Mouse (Mus musculus) adrenal gland, adult 8-10 months (tissue): Measurements from ENCODE around the gene Dach1. TPM values are rescaled to one million over a fixed set of nuclear protein-coding genes. Genes with fewer than 3 reads are reported as not detected.

Experiments
- DNase-seq: peaks from one replicate; pipeline ENCODE4 v3.0.0; 2022
- total RNA-seq, 4 experiments: library from RNA; stranded (reverse); gene quantifications; 2 replicates each; pipeline ENCODE4 v1.2.4; 2022

Gene Dach1
- total RNA-seq, 4 experiments from 2014 or later, result 3.1 to 5.9 (median 4.6) TPM

DNA sequence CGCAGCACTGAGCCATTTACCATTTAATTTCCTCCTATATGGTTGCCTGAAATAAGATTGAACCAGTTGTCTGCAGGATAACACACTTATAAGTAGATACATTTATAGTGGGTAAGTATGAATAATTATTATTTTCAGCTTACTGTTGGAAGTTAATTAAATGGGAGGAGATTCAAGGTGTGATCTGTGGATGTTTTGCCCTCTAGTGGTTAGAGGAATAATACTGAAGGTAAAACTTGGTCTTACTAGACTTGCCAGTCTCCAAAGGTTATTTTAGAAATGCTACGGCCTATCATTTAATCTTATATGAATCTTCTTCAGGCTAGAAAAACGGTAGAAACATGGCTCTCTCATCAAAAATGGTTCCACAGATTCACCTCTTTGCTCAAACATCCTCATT, 339.7 kb downstream of the Dach1 start:
- DNase-seq, result no peak

DNA sequence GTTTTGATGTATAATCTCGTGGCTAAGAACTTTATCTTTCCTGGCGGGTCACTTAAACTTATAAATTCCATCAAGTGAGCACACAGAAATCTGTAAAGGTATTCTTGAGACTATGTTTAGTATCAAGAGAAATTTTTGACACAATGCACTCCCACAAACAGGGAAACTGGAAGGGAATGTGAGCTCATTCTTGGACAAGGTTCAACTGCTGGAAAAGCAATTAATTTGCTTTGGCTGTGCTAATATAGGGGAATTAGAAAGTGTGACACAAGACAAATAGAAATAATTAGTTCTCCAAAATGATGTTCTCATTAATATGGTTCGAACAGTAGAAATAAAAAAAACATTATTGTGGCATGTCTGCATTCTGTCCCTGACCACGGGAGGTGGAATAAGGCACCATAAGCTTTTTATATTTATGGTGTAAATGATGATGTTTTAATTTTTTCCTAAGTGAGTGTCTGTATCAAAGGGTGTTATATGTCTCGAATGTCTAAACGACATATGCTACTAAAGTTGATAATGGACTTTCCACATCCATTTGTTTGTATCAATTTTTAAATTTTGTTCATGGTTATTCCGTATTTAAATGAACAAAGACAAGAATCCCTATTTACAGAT, 354.9 kb downstream of the Dach1 start:
- no peak for DNase-seq

DNA sequence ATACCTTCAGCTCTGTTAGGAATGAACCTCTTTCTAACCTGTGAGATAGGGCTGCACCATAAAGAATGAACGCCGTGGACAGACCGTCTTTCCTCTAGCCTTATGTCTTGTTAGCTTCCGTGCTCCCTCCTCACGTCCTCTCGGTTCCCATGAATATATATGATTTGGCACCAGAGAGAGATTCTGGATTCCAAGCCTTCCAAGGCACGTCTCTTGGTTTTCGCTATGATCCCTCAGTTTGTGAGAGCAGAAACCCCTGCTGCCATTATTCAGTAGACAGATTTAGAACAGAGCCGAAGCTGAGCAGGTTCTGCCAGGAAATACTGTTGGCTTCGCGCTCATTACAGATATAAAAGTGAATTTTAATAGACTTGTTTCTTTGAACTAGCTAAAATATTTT, 356.0 kb downstream of the Dach1 start:
- no peak for DNase-seq

DNA sequence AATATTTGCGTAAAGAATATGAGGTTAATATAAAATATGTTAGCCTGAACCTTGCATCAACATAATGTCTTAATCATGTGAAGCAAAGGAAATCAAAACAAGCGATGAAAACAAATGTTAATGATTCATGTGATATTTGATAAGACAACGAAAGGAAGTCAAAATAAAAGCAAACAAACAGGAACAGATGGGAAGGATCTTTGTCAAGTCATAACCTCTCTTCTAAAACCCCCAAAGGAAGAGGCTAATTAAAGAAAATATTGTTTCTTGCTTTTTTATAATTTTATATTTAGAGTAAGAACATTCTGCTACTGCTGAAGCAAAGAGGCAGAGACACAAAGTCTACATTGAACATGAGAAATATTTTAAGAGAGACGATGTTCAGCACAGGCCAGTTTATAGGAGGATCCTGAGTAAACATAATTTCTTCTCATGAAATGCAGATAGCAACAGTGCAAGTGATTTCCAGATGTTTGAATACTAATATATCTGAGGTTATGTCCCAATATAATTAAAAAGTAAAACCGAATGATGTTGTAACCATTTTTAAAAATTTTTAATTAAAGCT, 374.1 kb downstream of the Dach1 start:
- DNase-seq, result no peak

DNA sequence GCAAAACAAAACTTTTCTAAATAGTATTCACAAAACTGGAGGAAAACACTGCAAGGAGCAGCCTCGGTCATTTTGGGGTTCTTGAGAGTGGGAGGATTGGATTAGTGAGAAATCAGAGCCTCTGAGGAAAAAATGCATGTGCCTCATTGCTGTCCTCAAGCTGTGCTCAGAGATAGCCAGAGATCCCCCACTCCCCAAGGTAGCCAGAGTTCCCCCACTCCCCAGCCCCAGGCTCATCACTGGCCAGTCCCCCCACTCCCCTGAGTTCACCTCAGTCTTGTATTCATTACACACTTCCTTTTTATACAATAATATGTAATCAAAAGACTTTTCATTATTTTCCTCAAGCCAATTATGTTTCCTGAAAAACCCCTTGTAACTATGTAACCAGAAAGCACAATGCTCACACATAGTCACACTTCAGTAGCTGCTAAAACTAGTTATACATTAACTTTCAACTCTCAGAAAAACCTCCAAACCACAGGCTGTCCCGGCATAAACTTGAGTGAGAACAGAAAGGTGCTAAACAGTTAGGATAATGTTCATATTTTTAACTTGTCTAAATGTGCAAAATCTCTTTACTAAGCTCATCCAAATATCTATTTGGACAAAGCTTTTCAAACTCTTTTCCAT, 395.3 kb downstream of the Dach1 start:
- no peak for DNase-seq

DNA sequence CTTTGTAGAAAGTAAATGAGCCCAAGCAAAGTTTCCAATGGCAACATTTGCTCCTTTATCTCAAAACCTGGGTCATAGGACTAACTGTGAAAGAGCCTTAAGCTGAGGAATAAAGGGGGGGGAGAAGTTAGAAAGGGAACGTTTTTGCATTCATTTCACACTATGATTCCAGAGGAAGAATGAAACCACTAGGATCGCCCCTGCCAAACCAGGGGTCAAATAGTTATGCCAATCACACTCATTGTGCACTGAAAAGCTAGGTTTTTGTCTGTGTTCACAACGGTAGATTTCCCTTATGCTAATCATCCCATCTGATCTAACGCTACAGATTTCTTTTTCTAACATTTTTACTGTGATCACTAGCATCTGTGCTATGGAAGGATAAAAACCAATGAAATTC, 415.2 kb downstream of the Dach1 start:
- no peak for DNase-seq

DNA sequence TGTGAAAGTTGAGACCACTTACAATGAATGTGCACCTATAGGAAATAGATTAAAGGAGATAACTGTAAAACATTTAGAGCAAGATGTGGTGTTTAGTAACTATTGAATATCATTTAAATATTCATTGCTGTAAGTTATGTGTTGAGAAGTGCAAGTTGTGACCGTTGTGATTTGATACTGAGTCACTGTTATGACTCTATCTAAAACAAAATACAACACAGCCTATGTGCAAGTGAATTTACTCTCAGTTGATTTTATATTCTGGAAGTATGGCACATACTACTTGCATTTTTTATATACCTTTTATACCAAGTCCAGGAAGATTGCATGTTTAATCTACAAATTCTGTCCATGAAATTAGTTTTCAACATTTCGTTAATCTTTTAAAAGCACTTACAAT, 415.6 kb downstream of the Dach1 start:
- no peak for DNase-seq

DNA sequence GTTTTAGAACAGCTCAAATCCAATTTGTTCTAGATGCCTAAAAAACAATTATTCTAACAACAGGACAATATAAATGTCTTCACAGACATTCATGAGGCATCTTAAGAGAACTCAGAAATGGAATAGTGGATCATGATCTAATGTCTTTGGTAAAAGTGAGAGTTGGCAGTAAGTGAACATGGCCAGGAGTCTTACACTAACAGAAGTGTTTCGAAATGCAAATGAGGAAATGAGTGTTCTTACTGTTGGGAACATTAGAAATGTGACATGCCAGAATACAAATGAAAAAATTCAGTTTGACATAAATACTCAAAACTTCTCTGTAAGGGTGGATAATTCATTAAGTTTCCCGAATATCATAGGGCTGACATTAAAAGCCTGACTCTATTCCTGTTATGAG, 426.3 kb downstream of the Dach1 start:
- no peak for DNase-seq

DNA sequence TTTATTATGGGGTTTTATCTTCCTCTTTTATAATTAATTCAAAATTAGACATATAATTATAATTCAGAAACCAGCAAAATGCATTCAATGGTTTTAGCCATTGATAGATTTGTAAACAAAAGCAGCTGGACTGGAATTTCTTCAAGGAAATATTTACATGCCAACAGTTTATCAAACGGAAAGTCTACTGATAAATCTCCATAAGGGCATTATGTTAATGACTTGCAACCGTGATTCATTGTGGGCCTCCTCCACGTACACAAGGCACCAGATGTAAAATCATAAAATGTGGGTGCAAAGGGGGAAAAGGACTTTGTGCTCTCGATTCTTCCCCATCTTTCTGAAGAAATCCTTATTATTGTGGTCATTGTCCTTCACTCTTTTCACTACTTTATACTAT, 426.8 kb downstream of the Dach1 start:
- DNase-seq, result no peak
